Mouse (Mus musculus) skeletal muscle tissue, adult 2 months (tissue): Measurements from ENCODE around the gene Iqcf1.
"Not testable (repeated sequence)": the region's sequence is repeated elsewhere in the genome, so short reads cannot be mapped to it uniquely, and the experiment has no call there.

ENCODE experiments used
- DNase-seq: peaks from one replicate; pipeline ENCODE4 v3.0.0-alpha.2; 2012; ENCODE audit warnings: low read depth, low spot score

Iqcf1 gene

DNA sequence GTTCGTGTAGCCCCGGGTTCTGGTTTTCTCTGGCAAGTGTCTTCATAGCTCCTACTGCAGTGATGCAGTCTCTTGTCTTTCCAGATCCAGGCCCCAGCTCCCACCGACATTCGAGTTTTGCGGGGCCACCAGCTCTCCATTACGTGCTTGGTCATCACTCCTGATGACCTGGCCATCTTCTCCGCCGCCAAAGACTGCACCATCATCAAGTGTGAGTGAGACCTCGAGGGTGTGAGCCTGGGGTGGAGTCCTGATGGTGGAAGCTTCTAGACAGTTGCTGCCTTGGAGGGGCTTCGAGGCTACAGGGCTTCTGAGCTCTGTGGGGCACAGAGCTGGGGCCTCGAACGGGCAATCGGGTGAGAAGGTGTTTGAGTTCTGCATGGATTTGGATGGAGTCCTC lies 18.1 kb upstream of the Iqcf1 start:
- no peak for DNase-seq

DNA sequence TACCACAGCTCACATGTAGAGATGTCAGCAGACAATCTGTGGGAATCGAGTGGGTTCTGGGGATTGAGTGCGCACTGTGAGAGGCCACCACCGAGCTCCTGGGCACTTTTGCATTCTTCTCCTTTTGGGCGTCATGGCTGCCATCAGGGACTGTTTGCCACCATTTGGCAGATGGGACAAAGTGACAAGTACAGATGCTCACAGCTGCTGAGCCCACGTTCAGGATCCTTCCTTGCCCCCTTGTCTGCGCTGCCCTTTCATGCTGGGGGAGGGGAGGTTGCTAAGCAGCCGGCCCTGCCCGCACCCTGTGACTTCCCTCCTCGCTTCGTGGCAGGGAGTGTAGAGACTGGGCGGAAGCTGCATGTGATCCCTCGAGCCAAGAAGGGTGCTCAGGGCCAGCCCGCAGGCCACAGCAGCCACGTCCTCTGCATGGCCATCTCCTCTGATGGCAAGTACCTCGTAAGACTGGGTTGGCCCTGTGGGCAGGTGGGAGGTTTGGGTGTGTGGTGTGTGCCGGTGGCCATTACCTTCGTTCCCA lies 17.1 kb upstream of the Iqcf1 start:
- DNase-seq, result no peak

DNA sequence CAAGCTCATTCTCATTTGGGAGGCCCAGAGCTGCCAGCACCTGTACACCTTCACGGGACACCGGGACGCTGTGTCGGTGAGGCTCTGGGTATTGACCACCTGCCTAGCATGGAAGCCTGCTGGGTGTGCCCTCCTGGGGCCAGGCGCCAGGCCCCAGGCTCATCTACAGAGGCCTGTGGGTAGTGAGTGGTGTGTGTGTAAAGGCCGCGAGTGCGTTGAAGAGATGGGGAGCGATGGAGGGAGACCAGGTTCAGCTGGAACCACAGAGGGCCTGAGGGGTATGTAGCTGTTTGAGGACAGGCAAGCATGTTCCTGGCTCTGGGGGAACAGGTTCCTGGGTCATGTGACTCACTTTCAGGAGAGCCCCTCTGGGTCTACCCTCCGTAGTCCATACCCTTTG lies 16.6 kb upstream of the Iqcf1 start:
- no peak for DNase-seq

DNA sequence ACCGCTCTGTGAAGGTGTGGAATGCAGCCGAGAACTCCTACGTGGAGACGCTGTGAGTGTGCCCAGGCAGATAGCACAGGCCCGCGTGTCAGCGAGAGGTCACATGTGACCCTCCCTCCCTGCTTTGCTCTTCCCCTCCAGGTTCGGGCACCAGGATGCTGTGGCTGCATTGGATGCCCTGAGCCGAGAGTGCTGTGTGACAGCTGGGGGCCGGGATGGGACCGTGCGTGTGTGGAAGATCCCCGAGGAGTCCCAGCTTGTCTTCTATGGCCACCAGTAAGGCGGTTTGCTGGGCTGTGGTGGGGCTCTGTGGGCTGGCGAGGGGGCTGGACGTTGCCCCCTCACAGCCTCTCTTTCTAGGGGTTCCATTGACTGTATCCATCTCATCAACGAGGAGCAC lies 16.2 kb upstream of the Iqcf1 start:
- no peak for DNase-seq

DNA sequence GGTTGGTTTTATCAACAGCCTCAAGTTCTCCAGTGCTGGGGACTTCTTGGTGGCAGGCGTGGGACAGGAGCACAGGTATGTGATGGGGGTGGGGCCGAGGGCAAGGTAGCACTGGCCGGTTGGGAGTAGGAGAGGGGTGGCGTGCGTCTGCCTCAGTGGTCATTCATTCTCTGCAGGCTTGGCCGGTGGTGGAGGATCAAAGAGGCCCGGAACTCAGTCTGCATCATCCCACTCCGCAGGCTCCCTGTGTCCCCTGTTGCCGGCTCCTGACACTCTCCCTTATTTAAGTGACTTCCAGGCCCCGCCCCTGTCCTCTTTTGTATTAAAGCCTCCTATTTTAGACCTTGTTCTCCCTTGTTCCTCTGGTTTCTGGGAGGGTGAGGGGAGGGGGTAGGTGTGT lies 14.7 kb upstream of the Iqcf1 start:
- DNase-seq, result no peak

DNA sequence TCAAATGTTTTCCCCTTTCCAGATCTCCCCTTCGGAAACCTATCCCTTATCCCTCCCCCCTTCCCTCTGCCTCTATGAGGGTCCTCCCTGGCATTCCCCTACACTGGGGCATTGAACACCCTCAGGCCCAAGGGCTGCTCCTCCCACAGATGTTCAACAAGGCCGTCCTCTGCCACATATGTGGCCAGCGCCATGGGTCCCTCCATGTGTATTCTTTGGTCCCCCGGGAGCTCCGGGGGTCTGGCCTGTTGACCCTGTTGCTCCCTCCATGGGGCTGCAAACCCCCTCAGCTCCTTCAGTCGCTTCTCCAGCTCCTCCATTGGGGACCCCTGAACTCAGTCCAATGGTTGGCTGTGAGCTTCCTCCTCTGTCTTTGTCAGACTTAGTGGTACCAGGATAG lies 12.2 kb upstream of the Iqcf1 start:
- not testable (repeated sequence) for DNase-seq

DNA sequence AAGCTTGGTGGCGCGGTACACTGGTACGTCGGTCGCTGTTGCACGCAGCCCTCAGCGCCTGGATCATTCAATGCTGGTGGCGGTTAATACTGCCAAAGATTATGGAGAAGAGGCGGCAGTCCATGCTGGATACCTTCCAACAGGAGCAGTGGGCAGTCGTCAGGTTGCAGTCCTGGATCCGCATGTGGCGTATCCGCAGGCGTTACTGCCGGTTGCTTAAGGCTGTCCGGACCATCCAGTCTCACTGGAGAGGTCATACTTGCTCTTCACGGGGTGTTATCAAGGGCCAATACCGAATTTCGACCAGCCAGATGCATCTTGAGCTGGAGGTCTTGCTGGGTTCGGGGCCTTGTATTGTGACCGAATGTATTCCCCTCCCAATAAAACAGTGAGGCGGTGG lies 2.1 kb downstream of the Iqcf1 start:
- DNase-seq, result no peak

DNA sequence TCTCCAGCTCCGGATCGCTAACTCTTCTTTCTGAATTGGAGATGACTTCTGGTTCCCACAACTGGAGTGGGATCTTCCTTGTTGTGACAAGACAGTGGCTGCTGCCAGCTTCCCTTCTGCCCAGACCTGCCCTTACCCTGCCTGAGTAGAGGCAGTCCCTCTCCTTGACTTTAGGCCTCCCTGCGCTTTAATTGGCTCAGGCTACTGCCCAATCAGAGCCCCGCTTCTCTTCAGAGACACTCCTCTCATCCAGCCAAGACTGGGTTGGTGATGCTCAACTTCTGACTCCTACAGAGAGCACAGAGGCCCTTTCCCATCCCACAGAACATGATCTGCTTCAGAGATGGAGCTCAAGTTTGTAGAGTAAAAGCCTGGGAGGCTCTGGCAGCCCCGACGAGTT lies 4.5 kb downstream of the Iqcf1 start:
- no peak for DNase-seq

DNA sequence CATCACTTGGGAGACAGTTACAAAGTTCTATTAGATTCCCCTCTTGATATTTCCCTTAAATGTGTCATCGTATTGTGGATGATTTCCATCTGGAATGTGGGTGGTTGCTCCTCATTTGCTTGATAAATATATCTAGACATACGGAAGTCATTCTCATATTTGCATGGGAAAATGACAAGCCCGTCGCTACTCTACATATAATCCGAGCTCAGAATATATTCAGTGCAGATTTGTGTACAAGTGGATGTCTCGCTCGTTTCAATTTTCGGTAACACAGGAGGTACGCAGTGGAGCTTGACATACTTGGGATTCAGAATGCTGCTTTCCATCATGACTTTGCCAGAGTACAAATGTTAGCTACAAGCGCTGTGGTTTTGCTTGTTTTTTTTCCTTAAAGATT lies 9.6 kb downstream of the Iqcf1 start:
- DNase-seq, result no peak

DNA sequence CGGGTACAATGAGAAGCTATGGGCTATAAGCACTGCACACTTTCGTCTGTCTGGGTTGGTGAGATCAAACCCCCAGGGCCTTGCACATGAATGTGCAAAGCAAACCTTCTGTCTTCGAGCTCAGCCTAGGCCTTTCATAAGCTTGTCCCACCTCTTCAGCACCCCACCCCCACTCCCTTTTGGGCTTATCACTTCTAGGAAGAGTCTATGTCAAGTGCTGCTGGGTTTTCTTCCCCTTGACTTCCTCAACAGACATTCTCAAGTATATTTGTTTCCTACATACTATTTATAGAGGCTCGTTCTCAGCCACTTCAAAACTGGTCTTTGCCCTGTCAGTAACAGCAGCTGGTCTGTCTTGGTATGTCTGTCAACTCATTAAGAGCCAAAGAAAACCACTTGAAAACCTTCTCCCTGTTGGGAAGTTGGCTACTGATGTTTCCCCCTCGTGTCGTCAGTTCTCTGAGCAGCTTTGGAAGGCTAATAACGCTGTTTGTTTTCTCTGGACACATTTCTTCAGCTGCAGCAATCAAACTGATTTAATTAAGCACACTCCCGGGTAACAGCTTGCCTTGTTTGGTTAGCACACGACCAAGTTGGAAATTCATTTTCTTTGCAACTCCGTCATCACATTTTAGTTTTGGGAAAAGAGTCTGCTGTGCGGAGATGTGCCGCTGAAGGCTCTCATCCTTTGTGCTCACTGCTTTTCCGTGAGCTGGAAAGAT lies 13.1 kb downstream of the Iqcf1 start:
- no peak for DNase-seq

DNA sequence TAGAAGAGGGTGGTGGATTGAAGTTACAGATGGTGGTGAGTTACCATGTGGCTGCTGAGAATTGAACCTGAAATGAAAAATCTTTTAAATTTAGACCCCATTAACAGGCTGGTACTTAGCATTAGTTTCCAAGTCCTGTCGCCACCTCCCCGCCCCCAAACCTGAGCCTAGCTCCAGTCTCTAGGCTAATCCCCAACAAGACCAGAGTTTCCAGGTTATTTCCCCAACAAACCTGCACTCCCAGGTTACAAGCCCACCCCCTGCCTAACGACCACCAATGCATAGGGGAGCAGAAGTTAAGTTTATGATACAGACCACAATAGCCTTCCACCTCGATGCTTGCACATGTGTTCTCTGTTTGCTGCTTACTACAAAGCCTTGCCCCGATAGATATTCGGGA lies 13.8 kb downstream of the Iqcf1 start:
- no peak for DNase-seq

DNA sequence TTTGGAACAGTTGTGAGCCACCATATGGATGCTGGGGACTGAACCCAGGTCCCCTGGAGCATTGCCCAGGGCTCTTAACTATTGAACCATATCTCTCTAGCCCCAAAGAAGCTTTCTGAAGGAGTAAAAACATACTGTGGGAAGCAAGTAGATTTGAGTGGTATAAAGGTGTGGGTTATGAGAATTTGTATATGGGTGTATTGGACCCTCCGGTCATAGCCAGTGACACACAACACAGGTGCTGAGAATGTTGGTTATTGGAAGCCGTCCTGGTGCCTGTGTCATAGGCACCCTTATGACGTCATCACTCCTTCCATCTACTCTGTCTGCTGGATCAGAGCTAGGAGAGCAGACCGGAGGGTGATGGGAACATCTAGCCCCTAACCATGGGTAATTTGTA lies 14.5 kb downstream of the Iqcf1 start, which contains the start of gene Iqcf5:
Gene Iqcf5 (plus strand): TSS at position 301 of the 400 bp plus-strand sequence.
- DNase-seq, result no peak

DNA sequence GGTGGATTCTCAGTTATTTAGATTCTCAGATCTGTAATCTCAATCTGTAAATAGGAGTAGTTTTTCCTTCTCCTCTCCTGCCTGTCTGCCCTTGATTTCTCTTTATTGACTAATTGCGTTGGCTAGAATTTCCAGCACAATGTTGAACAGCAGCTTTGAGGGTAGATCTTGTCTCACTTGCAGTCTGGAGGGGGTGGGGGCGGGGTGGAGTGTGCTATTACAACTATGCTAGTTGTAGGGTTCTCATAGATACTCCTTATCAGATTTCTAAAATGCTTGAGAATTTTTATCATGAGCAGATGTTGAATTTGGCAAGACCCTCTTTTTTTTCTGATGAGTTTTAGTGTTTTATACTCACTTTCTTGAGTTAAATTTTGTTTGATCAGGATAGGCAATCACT lies 19.7 kb downstream of the Iqcf1 start:
- no peak for DNase-seq

DNA sequence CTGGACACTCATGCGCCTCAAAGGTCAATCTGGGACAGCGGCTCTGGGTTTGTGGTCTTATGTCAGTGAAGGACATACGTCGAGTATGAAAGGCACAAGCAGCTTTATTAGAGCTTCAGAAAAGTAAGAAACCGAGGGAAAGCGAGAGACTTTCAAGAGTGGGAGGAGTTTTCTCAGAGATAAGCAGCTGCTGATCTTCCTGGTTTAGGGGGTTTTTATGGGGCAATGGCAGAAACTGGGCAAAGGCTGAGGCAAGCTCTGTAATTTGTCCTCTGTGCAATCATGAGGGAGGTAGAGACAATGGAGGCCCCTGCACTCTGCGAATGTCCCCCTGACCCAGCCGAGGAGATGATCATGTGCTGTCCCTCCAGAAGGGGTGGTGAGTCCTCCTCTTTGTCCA lies 20.1 kb downstream of the Iqcf1 start:
- DNase-seq, result no peak

DNA sequence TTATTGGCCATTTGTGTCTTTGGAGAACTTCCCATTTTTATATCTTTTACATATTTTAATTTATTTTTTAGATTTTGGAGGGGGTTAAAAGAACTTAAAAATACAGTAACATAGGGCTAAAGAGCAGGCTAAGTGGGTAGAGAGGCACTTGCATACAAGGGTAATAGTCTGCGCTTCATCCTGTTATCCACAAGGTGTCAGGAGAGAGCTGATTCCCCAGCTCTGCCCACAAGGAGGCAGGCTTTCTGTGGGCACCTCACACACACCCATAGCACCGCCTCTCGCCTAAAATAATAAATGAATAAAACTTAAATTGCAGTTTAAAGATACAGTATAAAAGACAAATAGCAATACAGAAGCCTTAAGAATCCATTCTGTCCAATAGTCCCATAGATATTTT lies 32.1 kb downstream of the Iqcf1 start:
- no peak for DNase-seq

DNA sequence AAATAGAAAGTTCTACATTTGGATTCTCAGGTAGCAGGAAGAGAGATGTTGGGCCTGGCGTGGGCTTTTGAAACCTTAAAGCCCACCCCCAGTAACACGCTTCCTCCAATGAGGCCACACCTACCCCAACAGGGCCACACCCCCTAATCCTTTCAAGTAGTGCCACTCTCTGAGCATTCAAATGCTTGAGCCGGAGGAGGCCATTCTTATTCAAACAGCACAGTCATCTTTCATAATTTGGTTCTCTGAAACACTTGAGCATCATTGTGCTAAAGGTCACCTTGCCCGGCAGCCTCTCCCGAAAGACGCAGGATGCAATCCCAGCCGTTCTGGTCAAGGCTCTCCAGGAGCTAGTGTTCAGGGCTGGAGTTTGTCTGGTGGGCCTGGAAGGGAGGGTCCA lies 34.5 kb downstream of the Iqcf1 start:
- no peak for DNase-seq

DNA sequence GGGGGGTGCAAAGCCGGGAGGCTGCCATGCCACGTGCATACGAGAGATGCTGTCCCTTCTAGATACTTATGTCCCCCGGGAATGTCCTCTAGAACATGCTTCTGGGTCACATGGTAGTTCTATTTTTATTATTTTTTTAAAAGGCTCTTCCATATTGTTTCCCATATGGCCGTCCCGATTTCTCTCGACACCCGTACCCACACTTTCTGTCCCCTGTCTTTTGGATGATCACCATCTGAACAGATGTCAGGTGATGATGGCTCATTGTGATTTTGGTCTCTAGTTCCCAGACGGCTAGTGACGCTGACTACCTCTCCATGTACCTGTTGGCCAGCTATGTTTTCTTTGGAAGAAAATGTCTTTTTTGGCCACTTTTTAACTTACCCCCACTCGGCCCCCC lies 35.2 kb downstream of the Iqcf1 start:
- DNase-seq, result no peak
